Mouse (Mus musculus) bone marrow, adult 2 months (tissue): ENCODE results near the gene Myl3.

Source experiments
- CTCF ChIP-seq: fragments of 200-500 bp; IDR thresholded peaks from 2 replicates; pipeline ENCODE4 v1.5.1; 2011; ENCODE audit warnings: low read length, control low read depth; ENCODE audit not compliant: control insufficient read depth, insufficient read depth
- POLR2A ChIP-seq: fragments of 200-500 bp; IDR thresholded peaks from 2 replicates; pipeline ENCODE4 v1.6.1; 2011; ENCODE audit warnings: low read depth, mild to moderate bottlenecking, control low read depth, low read length, borderline replicate concordance; ENCODE audit not compliant: control insufficient read depth

DNA sequence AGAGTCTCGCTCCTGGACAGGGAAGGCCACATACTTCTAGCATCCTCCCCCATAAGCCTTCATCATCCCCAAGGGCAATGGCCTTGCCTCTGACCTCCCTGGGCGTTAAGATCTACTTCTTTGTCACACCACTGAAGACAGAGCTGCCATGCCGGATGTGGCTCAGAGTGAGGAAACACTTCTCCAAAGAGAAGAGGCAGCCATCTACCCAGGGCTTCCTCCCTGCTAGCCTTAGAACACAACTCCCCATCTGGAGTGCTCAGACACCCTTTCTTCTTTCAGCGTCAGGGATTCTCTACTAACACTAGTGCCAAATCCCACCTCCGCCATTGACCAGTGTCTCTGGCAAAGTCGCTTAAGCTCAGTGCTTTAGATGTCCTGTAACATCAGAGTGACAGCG is 7.5 kb upstream of the Myl3 start:
- TF ChIP-seq CTCF (no peak), POLR2A (no peak)
